Mouse (Mus musculus) forebrain, postnatal 0 days (tissue): ENCODE measurements around the gene Rasal3. TPM values are rescaled to one million over a fixed set of nuclear protein-coding genes. Genes with fewer than 3 reads are reported as not detected.

Experiments used
- ATAC-seq: fragments of 200-750 bp; cut with Nextera tagmentation; 2 replicates; pipeline ENCODE4 v1.8.0; 2017; ENCODE audit warnings: mild to moderate bottlenecking, moderate library complexity
- DNase-seq: peaks from one replicate; pipeline ENCODE4 v3.0.0-alpha.2; 2015
- H3K27ac ChIP-seq: fragments of 300-500 bp; sonication (generic); 2 replicates; pipeline ENCODE4 v1.5.1; 2014; ENCODE audit warnings: low read depth, mild to moderate bottlenecking, antibody characterized with exemption, low read length, moderate library complexity, mixed read lengths
- H3K27me3 ChIP-seq: fragments of 300-500 bp; sonication (generic); 2 replicates; pipeline ENCODE4 v1.6.1; 2014; ENCODE audit warnings: mild to moderate bottlenecking, low read length, mixed read lengths; ENCODE audit not compliant: insufficient read depth
- H3K36me3 ChIP-seq: fragments of 300-500 bp; sonication (generic); 2 replicates; pipeline ENCODE4 v1.6.1; 2014; ENCODE audit warnings: mild to moderate bottlenecking, moderate library complexity; ENCODE audit not compliant: insufficient read depth
- H3K4me1 ChIP-seq: fragments of 300-500 bp; sonication (generic); 2 replicates; pipeline ENCODE4 v1.6.1; 2014; ENCODE audit warnings: antibody characterized with exemption; ENCODE audit not compliant: insufficient read depth
- H3K4me2 ChIP-seq: fragments of 300-500 bp; sonication (generic); 2 replicates; pipeline ENCODE4 v1.6.1; 2014; ENCODE audit warnings: low read depth, mild to moderate bottlenecking, moderate library complexity
- H3K4me3 ChIP-seq: fragments of 300-500 bp; sonication (generic); 2 replicates; pipeline ENCODE4 v1.5.1; 2014; ENCODE audit warnings: low read depth, low read length, mixed read lengths
- H3K9ac ChIP-seq: fragments of 300-500 bp; sonication (generic); 2 replicates; pipeline ENCODE4 v1.6.1; 2014; ENCODE audit warnings: mild to moderate bottlenecking
- H3K9me3 ChIP-seq: fragments of 300-500 bp; sonication (generic); 2 replicates; pipeline ENCODE4 v1.6.1; 2016; ENCODE audit warnings: low read length
- CTCF ChIP-seq: sonication (generic); IDR thresholded peaks from 2 replicates; pipeline ENCODE4 v1.5.1; 2016; ENCODE audit warnings: antibody characterized with exemption, control low read depth, low read depth
- WGBS: fragments of 180-500 bp; shearing (Covaris S2); extraction: QIAGEN DNeasy Blood & Tissue Kit; methylation state at CpG from one replicate; pipeline ENCODE4 v1.1.7; 2014; 5-methylcytosine and 5-hydroxymethylcytosine counted together
- polyA plus RNA-seq: library from polyadenylated mRNA; unstranded; fragments of >200 nt; fragmentation: Nextera tagmentation; extraction: Ambion mirVana; gene quantifications from 2 replicates; pipeline ENCODE4 v1.2.1, GENCODE M21; 2015
- total RNA-seq: library from RNA; depleted of rRNA; stranded (reverse); fragments of >200 nt; gene quantifications from 2 replicates; pipeline ENCODE4 v1.2.3, GENCODE M21; 2014

Rasal3 gene
- total and polyA plus RNA-seq, 2 experiments from 2014 or later, result 0.52 to 0.54 TPM

- H3K36me3 ChIP-seq, result peaks cover 43% of the 10 kb centered on the region
- peak overlapping the region; percentile 80 for H3K27ac ChIP-seq
- ATAC-seq (peak; percentile 50), DNase-seq (peak; percentile 29)
- WGBS, result 4% methylated on average over 29 of the region's 50 CpGs
- H3K4me3 ChIP-seq, result peak overlapping the region; percentile 92
- H3K4me1 ChIP-seq, result peaks cover 11% of the 10 kb centered on the region
- peak overlapping the region; percentile 83 for H3K4me2 ChIP-seq
- H3K9ac ChIP-seq, result peak overlapping the region; percentile 94
- TF ChIP-seq CTCF, result no peak
- H3K9me3 ChIP-seq, result no peaks in the 10 kb centered on the region
- no peaks in the 10 kb centered on the region for H3K27me3 ChIP-seq
Measured at GRCm38 (mm10) chr17:32363821-32364301, 39.5 kb downstream of the Rasal3 start.

GRCm38 (mm10) chr17:32362686-32363085 lies 40.7 kb downstream of the Rasal3 start:
- DNase-seq (no peak), ATAC-seq (no peak)
- Histone ChIP-seq H3K9me3 (no peaks in the 10 kb centered on the region), H3K36me3 (peaks cover 54% of the 10 kb centered on the region), H3K4me1 (peaks cover 11% of the 10 kb centered on the region), H3K27me3 (no peaks in the 10 kb centered on the region), H3K4me3 (no peak overlapping the region), H3K4me2 (peak overlapping the region; percentile 83; the same call in 1 of the 2 replicates), H3K9ac (peak overlapping the region; percentile 94; the same call in 1 of the 2 replicates), H3K27ac (no peak overlapping the region)
- TF ChIP-seq CTCF, result no peak
- 89% methylated on average over 4 of the region's 4 CpGs for WGBS

DNA sequence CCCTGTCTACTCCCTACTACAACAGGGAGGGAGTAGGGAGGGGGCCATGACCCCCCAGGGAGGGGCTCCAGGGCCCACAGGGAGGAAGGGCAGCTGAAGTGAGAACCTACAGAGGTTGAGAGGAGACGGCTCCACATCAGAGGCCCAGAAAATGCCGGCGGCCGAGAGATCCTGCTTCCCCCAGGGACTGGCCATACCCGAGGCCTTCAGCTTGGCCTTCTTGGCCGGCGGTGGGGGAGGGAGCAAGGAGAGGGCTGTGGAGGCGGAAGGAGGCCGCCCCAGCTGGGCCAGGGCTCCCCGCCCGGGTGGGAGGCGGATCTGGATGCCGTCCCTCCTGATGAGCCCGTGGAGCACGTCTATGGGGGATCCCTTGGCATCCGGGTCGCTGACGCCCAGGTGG lies 43.5 kb downstream of the Rasal3 start:
- 88% methylated on average over 18 of the region's 18 CpGs for WGBS

GRCm38 (mm10) chr17:32358943-32359340 lies 44.4 kb downstream of the Rasal3 start:
- no peaks in the 10 kb centered on the region for H3K9me3 ChIP-seq
- peaks cover 84% of the 10 kb centered on the region for H3K36me3 ChIP-seq
- DNase-seq (no peak), ATAC-seq (no peak)
- H3K4me3 ChIP-seq, result no peak overlapping the region
- peaks cover 8% of the 10 kb centered on the region; the same call in 1 of the 2 replicates for H3K4me1 ChIP-seq
- H3K27me3 ChIP-seq, result no peaks in the 10 kb centered on the region
- TF ChIP-seq CTCF, result no peak
- H3K9ac ChIP-seq, result no peak overlapping the region
- 98% methylated on average over 6 of the region's 6 CpGs for WGBS
- no peak overlapping the region for H3K27ac ChIP-seq
- H3K4me2 ChIP-seq, result no peak overlapping the region

More for the DNA sequence above, 43.5 kb downstream of the Rasal3 start:
- no peak for TF ChIP-seq CTCF
- H3K4me1 ChIP-seq, result peaks cover 11% of the 10 kb centered on the region
- H3K27ac ChIP-seq, result no peak overlapping the region
- ATAC-seq (no peak), DNase-seq (no peak)
- H3K4me2 ChIP-seq, result no peak overlapping the region
- no peaks in the 10 kb centered on the region for H3K27me3 ChIP-seq
- no peaks in the 10 kb centered on the region for H3K9me3 ChIP-seq
- H3K36me3 ChIP-seq, result peaks cover 76% of the 10 kb centered on the region
- H3K4me3 ChIP-seq, result no peak overlapping the region
- no peak overlapping the region for H3K9ac ChIP-seq

DNA sequence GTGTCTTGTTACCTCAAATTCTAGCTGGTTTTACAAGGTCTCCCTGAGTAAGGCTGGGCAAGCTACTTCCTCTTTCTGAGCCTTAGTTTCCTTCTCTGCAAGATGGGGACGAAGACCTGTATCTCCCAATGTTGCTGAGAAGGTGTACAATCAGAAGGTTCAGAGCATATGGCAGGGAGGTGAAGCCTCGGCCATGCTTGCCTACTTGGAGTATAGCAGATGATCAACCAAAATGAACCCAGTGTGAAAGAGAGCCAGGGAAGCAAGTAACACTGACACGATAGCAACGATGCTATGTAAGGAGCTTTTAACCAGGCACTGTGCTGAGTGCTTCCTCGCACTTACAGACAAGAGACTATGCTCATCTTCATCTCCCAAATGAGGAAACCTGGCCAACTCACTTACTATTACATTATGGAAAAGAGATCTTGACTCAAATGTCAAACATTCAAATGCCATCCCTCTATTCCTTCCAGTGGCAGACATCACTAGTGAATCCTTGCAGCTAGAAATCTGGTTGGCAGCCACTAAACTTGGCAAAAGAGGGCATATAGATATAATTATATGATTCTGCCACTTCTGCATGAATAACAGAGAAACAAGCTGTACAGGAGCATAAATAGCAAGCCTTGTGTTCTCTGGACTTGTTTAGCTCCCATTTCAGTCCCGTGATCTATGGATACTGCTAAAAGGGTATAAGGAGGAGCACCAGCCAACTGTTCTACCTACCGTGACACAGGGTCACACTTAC lies 45.0 kb downstream of the Rasal3 start:
- Histone ChIP-seq H3K9me3 (no peaks in the 10 kb centered on the region), H3K4me2 (no peak overlapping the region), H3K27ac (no peak overlapping the region), H3K4me3 (no peak overlapping the region), H3K36me3 (peaks cover 84% of the 10 kb centered on the region), H3K9ac (no peak overlapping the region), H3K27me3 (no peaks in the 10 kb centered on the region), H3K4me1 (peaks cover 7% of the 10 kb centered on the region; the same call in 1 of the 2 replicates)
- ATAC-seq, result no peak
- DNase-seq, result no peak
- WGBS, result 91% methylated on average over 7 of the region's 7 CpGs
- TF ChIP-seq CTCF, result no peak

- no peak for TF ChIP-seq CTCF
- Histone ChIP-seq H3K9me3 (no peaks in the 10 kb centered on the region), H3K27me3 (no peaks in the 10 kb centered on the region), H3K4me2 (no peak overlapping the region), H3K27ac (no peak overlapping the region), H3K4me1 (no peaks in the 10 kb centered on the region), H3K36me3 (peaks cover 79% of the 10 kb centered on the region), H3K9ac (no peak overlapping the region), H3K4me3 (no peak overlapping the region)
- 88% methylated on average over 24 of the region's 24 CpGs for WGBS
- DNase-seq (no peak), ATAC-seq (no peak)
Measured at GRCm38 (mm10) chr17:32356766-32357760, 46.3 kb downstream of the Rasal3 start.
